Mouse (Mus musculus) embryonic fibroblast, embryonic 13.5 days (primary cell): ENCODE results near the gene Pdcd5.

Experiments
- CTCF ChIP-seq: IDR thresholded peaks from 2 replicates; pipeline ENCODE4 v1.5.1; 2011; ENCODE audit warnings: mild to moderate bottlenecking, control low read depth, low read length, moderate library complexity, borderline replicate concordance; ENCODE audit not compliant: insufficient read depth
- POLR2A ChIP-seq: IDR thresholded peaks from 2 replicates; pipeline ENCODE4 v1.6.1; 2011; ENCODE audit warnings: low read depth, mild to moderate bottlenecking, control low read depth, low read length, moderate library complexity

GRCm38 (mm10) chr7:35636229-35636628 lies 11.1 kb downstream of the Pdcd5 start:
- TF ChIP-seq CTCF (no peak), POLR2A (no peak)
